Mouse (Mus musculus) liver, postnatal 0 days (tissue): ENCODE results near the gene Crygn.

Experiments
- CTCF ChIP-seq: sonication (generic); IDR thresholded peaks from 2 replicates; pipeline ENCODE4 v1.5.1; 2016; ENCODE audit warnings: antibody characterized with exemption, low read depth
- EP300 ChIP-seq: IDR thresholded peaks from 2 replicates; pipeline ENCODE4 v1.6.1; 2016; ENCODE audit warnings: antibody characterized with exemption, low read depth, mild to moderate bottlenecking

DNA sequence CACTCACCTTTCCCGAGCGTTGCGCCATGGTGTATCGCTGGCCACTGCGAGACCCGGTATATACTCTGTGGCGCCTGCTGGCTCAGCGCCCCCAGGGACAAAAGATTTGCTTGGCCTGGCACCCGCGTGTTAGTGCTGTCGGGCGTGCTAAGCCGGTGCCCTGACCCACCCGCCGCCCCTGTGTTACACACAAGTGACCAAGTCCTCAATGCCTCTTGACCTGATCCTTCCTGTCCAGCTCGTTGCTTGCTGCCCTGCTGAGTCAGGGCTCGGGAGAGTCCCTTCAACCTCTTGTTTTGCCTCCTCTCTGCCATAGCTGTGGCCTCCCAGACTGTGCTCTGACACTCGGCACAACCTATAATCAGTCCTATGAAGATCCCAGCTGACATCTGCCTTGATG is at the start of gene Crygn:
- TF ChIP-seq CTCF, result no peak
- TF ChIP-seq EP300, result no peak
